Mouse (Mus musculus): ENCODE results near the gene Izumo1r. TPM values are rescaled to one million over a fixed set of nuclear protein-coding genes. Genes with fewer than 3 reads are reported as not detected.

The Izumo1r gene
- polyA plus RNA-seq (2017; shearing (Covaris generic)), result 1,000 to 10,000 TPM in 1 of 2 experiments, 100 to 1,000 TPM in 1; 971 to 1,075 TPM

DNA sequence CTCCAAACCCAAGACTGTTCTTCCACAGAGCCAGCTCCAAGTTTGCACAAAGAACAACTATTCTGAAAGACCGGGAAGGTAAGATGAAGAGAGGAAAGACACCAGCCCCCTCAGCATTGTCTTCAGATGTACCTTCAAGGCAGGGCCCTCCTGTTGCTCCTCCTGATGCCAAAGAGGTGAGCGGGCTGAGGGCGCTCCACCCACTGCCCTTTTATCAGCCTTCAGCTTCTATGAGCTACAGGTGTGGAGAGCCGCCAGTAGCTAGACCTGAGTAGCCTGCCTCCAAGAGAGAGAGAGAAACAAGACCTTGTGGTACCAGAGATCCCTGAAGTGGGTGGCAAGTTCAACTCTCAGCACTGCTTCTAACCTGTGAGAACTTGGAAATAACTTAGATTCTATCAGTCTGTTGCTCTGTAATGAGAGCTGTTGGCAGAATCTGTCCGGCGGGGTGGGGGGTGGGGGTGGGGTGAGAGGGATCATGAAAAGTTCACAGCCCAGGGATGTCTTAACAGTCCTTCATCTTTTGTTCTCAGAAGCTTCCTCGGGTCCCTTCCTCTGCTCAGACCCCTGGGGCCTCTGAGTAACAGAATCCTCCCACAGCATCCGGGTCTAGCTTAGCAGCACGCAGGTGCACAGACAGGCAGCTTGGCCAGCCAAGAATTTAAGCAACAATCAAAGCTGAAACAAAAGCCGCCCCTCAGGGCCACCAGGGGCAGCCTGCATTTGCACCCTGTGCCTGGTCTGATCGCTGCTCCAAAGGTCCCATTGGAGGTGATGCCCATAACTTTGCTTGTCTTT lies at the start of gene Izumo1r:
Gene Izumo1r (minus strand): TSS at position 369 of the 798 bp plus-strand sequence.
- ATAC-seq, result peak; percentile 38

GRCm38 (mm10) chr9:14951072-14951471 lies 47.3 kb upstream of the Izumo1r start:
- ATAC-seq, result no peak

DNA sequence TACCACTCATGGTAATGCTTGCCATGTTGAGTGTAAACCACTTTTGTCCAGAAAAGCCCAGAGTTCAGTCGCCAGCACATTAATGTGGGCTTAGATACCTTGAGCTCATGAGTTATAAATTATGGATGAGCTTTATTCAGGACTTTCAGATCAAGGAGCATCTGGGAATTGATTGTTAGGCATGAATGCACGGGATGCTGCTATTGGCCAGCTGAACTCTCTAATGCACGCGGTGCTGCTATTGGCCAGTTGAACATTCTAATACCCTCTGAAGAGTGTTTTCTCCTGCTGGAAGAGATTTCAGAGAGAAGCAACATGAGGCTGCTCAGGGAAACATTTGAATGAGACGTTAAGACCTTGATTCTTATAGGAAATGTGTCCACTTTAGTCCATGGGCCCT lies 45.1 kb upstream of the Izumo1r start:
- no peak for ATAC-seq

DNA sequence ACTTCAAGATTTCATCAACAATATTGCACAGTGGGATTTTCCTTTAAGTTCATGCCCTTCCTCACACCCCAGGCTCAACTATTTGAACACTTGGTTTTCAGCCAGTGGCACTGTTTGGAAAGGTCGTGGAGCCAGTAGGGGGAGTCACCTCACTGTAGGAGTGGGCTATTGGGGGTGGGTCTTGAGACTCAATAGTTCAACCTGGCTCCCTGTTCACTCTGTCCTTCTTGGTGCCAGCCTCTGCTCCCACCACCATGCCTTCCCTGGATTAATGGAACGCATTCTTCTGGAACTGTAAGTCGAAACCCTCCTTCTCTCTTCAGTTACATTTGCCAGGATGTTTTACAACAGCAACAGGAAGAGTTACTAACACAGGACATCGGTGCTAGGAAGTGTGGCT lies 42.9 kb upstream of the Izumo1r start:
- ATAC-seq, result no peak

- no peak for ATAC-seq
Measured at GRCm38 (mm10) chr9:14945919-14946318, 42.2 kb upstream of the Izumo1r start.

DNA sequence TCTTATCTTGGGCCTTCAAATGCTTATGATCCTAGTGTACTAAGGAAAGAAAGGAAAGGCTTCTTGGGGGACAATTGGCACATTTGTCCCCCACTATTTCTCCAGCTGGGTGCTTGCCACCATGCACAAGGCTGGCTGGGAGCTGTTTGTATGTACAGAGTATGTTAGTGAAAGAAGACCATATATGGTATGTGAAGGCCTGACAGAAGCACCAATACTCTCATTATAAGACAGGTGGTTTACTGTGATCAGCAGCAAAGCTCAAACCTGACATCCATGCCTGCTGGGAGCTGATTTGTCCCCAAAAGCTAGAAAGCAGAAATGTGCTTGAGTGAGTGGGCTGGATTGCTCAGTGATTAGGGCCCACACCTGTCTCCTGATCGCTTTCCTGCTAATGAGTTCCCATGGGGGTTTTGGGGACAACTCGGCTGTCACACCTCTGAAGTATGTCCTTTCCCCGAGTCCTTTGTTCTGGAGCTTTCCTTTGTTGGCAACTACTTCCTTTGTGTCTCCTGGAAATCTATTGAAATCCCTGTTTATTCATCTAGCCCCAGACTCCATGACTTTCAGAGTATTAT lies 38.5 kb upstream of the Izumo1r start:
- no peak for ATAC-seq

GRCm38 (mm10) chr9:14939610-14940009 lies 35.9 kb upstream of the Izumo1r start:
- ATAC-seq, result no peak

DNA sequence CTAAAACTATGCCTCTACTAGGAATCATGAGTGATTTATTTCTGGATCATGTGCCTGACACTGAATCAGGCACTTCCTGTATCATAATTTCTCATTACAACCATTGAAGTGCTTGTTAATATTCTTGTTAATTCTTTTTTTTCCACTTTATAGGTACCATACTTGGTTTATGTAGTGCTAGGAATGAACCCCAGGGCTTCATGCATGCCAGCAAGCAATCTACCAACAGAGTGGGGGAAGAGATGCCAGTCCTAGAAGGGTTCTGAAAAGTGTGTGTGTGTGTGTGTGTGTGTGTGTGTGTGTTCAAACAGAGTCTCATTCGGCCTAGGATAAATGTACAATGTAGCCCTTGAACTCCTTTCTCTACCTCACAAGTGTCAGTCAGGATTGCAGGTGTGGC lies 33.6 kb upstream of the Izumo1r start:
- ATAC-seq, result no peak

- no peak for ATAC-seq
Measured at GRCm38 (mm10) chr9:14934851-14935250, 31.1 kb upstream of the Izumo1r start.

DNA sequence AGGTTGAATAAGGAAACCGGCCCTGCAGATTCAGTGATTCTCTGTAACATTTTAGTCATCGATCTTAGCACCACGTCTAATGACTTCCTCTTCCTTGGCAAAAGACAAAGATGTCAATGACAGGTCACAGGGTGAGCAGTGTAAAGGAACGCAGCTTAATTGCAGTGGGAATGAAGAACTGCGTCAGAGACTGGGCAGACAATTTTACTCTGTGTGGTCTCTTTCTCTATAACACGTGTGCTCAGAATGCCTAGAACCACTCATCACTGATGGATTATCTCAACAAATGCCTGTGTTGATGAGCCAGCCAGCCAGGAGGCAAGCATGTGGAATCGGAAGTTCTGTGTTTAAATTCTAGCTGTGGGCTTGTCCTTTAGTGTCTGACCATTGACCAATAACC lies 28.2 kb upstream of the Izumo1r start:
- no peak for ATAC-seq

DNA sequence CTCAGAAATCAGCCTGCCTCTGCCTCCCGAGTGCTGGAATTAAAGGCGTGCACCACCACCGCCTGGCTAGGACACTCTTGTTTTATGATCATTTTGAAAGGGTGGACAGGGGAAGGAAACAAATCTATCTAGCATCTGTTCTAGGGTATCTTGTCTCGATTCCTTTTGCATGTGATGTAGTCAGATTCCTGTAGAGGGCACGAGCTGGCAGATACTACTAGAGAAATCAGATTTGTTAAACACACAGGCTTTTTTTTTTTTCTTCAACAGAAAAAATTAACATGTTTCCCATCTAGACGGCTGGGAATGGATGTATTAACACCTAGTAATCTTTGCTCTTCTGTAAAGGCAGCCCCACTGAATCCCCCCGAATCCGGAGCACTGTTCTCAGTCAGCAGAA lies 27.5 kb upstream of the Izumo1r start:
- no peak for ATAC-seq

DNA sequence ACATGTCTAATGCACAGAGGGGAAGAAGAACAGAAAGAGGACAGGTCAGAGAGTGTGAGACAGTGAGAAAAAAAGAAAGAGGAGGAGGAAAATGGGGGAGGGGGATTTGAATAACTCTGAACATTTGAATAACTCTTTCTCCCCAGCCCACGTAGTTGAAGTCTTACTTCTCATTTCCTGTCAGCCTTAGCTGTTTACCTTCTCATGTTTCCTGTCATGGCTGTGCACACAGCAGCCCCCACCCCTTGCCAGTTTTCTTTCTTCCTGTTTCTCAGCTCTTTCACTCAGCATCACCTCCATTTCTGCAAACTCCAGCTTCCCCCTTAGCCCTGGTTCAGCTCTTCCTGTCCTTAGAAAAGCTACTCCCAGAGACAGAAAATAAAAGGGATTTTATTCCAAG lies 22.8 kb upstream of the Izumo1r start:
- ATAC-seq, result peak; percentile 96

DNA sequence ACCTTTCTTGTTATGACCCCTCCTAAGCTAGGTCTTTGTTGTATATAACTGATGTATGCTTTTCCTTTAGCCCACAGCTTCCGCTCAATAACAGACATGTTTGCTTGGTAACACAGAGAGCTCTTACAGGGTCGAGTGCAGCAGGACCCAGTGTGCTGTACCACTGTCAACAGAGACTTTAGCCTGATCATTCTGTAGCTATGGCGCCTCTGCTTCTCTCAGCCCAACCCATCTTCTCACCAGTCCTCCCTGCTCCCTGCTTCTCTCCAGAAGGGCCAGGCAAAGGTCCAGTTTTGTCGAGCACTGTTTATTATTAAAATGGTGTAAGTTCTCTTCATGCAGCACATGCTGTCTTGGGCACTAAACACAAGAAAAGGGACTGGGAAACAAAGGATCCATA lies 19.9 kb upstream of the Izumo1r start:
- ATAC-seq, result no peak

DNA sequence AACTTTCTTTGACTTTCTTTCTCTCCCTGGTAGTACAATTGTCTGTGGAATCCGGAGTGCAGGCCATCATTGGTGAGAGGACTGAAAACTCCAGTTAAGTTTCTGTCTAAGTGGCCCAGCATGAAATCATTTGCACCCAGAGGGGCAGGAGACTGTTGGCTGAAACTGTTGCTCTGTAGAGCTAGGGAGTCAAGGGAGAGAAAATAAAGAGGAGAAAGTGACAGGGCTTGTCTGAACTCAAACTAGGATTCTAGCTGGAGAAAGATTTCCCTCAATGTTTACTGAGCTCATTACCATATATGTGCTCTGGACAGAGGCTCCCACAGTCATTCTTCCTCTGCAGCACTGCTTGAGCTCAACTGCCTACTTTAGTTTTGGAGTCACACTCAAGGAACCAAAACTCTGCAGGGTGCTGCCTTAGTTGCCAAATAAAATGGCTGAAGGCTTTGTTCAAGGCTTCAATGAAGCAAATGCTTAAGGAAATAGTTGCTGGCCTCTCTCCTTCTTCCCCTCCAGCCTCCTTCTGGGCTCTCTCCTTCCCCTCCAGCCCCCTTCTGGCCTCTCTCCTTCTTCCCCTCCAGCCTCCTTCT lies 18.3 kb upstream of the Izumo1r start:
- no peak for ATAC-seq

- ATAC-seq, result peak; percentile 53
Measured at GRCm38 (mm10) chr9:14921254-14921653, 17.5 kb upstream of the Izumo1r start.

GRCm38 (mm10) chr9:14920608-14921007 lies 16.9 kb upstream of the Izumo1r start:
- peak; percentile 51 for ATAC-seq

DNA sequence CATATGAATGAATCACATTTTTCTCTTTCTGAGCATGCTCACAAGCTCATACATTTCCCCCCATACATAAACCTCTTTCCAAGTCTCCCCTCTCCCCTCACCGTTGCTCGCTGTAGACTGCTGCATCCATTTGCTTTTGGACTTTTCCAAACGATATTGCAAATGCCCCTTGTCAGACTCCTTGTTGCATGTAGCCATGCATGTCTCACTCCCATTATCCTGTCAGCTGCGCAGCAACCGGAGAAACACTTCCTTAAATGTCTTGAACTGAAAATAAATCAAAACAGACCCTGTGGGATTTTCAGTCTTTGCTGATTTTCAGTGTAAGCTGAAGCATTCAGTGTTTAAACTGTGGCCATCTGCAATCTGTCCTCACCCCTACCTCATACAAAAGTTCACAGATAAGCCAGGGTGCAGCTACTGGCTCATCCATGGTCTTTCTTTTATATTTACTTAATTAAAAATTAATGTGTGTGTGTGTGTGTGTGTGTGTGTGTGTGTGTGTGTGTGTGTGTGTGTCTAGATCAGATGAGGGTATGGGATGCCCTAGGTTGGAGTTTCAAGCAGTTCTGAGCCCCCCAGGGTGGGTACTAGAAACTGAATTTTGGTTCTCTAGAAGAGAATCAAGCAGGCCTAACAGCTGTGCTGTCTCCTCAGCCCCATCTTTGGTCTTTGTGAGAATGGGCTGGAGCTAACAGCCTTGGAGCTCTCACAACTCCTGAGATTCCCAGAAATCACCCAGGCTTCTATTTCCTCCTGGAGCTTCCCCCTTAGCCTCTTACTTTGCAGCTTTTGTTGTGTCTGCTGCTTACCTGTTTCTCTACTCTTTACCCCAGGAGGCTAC lies 15.3 kb upstream of the Izumo1r start:
- no peak for ATAC-seq

- ATAC-seq, result no peak
Measured at GRCm38 (mm10) chr9:14917661-14918060, 13.9 kb upstream of the Izumo1r start.

GRCm38 (mm10) chr9:14912037-14912436 lies 8.3 kb upstream of the Izumo1r start:
- no peak for ATAC-seq

DNA sequence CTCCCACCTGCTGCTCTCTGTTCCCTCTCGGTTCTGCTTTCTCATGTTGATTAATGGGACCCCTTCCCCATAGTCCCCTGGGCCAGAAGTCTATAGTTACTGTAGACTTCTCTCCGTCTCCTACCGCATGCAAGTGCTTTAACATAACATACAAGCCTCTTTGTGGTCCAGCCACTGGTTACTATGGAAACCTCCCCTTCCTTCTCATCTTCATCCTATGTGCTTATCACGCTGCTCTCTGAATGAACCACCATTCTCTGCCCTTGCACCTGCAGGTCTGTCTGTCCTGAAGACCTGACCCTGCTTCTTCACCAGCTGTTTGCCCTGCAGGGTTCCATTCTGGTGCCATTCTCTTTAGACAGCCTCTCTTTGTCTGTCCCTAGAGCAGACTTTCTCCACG lies 6.2 kb upstream of the Izumo1r start:
- no peak for ATAC-seq

DNA sequence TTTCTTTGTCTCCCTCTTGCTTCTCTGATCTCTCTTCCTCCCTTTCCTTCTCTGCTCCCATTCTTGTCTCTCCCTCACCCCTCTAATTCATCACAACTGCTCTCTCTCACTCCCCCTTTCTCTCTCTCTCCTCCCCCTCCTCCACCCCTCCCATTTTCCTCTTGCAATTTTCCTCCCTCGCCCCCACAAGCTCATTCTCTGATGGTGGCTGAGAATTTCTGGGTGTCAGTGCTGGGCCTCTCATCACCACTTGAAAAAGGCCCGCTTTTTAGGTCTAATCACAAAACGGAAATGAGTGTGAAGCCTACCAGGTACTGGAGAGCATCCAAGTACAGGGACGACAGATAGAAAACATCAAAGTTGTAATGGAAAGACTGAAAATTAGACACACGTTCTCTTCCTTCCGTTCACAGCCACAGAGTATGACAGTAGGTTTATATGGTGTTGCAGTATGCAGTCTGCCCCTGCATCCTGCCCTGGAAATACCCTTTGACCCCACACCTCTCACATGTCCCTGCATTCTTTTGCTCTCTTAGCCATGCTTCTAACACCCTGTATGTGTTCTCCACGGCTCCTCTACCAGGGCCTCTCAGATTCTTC lies 4.2 kb upstream of the Izumo1r start:
- ATAC-seq, result peak; percentile 77

GRCm38 (mm10) chr9:14905956-14906355 lies 2.2 kb upstream of the Izumo1r start:
- no peak for ATAC-seq

Data from activated CD4-positive, CD25-positive, alpha-beta regulatory T cell, adult 4 months (primary cell).